ENCODE assay signal across 29 mouse cellular contexts in genomic region chr1:180462983-180463475, GRCm38 (mm10). TPM values are rescaled to one million over a fixed set of nuclear protein-coding genes. Genes with fewer than 3 reads are reported as not detected.
DNase-seq lines count a peak whose midpoint lies in the region; ATAC-seq and TF ChIP-seq lines count a peak whose summit lies in the region.
"Had no signal": no experiment of that assay in that cellular context is flagged by ENCODE, and none has a peak within 500 bp of the region (broad histone marks: within the 10 kb centered on the region; RNA-seq: fewer than 3 reads in every experiment).

No protein-coding gene starts in this region.

- TF ChIP-seq POLR2A in MEL (IDR thresholded peaks at IDR 0.05; ENCODE audit: control insufficient read depth in 1 of 2, insufficient read depth in 1 of 2, low read depth in 1 of 2, low read length in 2 of 2, poor library complexity in 1 of 2): no peak

- H3K27ac ChIP-seq in layer of hippocampus, adult 2 months: peak overlapping the region; percentile 88
- no peak overlapping the region for H3K27ac ChIP-seq in MEL (ENCODE audit: control insufficient read depth, low read depth, low read length)
- H3K27ac ChIP-seq in midbrain, postnatal 0 days (ENCODE audit: low read depth, low read length): no peak overlapping the region
- H3K27ac ChIP-seq: forebrain, embryonic 13.5 days; heart, embryonic 13.5 days; hindbrain, embryonic 13.5 days; limb, embryonic 10.5 days; liver, embryonic 13.5 days; neural tube, embryonic 12.5 days had no signal

- 86% methylated on average over 5 of the region's 5 CpGs for WGBS in midbrain, postnatal 0 days

- no peak overlapping the region for H3K9ac ChIP-seq in MEL (ENCODE audit: control insufficient read depth, low read depth, low read length, poor library complexity, severe bottlenecking)
- H3K9ac ChIP-seq in midbrain, postnatal 0 days (replicated peaks; ENCODE audit: low read length, poor library complexity, severe bottlenecking): no peak overlapping the region
- H3K9ac ChIP-seq: forebrain, embryonic 13.5 days; heart, embryonic 13.5 days; hindbrain, embryonic 13.5 days; limb, embryonic 15.5 days; liver, embryonic 13.5 days; neural tube, embryonic 12.5 days had no signal

- H3K36me3 ChIP-seq in MEL (ENCODE audit: control insufficient read depth in 1 of 2, insufficient read depth in 2 of 2, low read length in 2 of 2): no peaks in the 10 kb centered on the region
- H3K36me3 ChIP-seq in midbrain, postnatal 0 days (ENCODE audit: insufficient read depth, low read length): no peaks in the 10 kb centered on the region
- H3K36me3 ChIP-seq: heart, embryonic 13.5 days; hindbrain, embryonic 13.5 days; limb, embryonic 10.5 days; limb, embryonic 15.5 days; liver, embryonic 13.5 days; neural tube, embryonic 12.5 days had no signal

- peaks cover 0 to 6% of the 10 kb centered on the region in 2 experiments for H3K27me3 ChIP-seq in MEL (ENCODE audit: control insufficient read depth in 1 of 2, insufficient read depth in 2 of 2, low read length in 2 of 2)
- no peaks in the 10 kb centered on the region for H3K27me3 ChIP-seq in midbrain, postnatal 0 days (ENCODE audit: insufficient read depth, low read length)
- H3K27me3 ChIP-seq: forebrain, embryonic 13.5 days; limb, embryonic 15.5 days; neural tube, embryonic 12.5 days had no signal

- peak; percentile 30 to 63; a peak in 3 of 4 replicates for TF ChIP-seq EP300 in MEL (IDR thresholded peaks at IDR 0.05; ENCODE audit: low read depth in 1 of 2, low read length in 2 of 2)

- intact Hi-C loops in left cerebral cortex, postnatal 14 days (cut with DNase I): loop anchor here (5.0 kb wide), 1 partner anchor 104 kb away; the partner anchor contains the start of gene Parp1

- no peak for DNase-seq in layer of hippocampus, adult 2 months (ENCODE audit: low spot score in 2 of 2)
- no peak for DNase-seq in layer of hippocampus, adult 18-20 months (ENCODE audit: low spot score in 2 of 2)
- DNase-seq in 416B (ENCODE audit: low read depth) (peak; percentile 46), MEL (ENCODE audit: low read depth, low spot score) (peak; percentile 37)
- no peak for DNase-seq in midbrain, postnatal 0 days (ENCODE audit: low spot score)
- DNase-seq in left cerebral cortex, postnatal 14 days (ENCODE audit: low spot score in 2 of 2): no peak
- DNase-seq: adrenal gland, adult 2 months; adrenal gland, postnatal 36 days; cerebellum, postnatal 10 days; kidney, adult 8-10 months; kidney, postnatal 10 days; liver, embryonic 13.5 days; right cerebral cortex, postnatal 4 days; thymus, adult 2 months; thymus, postnatal 4 days had no signal

- TF ChIP-seq RAD21 in MEL (IDR thresholded peaks at IDR 0.05; ENCODE audit: low read depth, low read length): no peak

- H3K4me1 ChIP-seq in MEL (ENCODE audit: control insufficient read depth in 1 of 2, insufficient read depth in 2 of 2, low read length in 2 of 2): no peaks in the 10 kb centered on the region; a peak in 1 of 4 replicates
- H3K4me1 ChIP-seq in midbrain, postnatal 0 days (ENCODE audit: insufficient read depth, low read length): peaks cover 5% of the 10 kb centered on the region; the same call in 1 of the 2 replicates
- H3K4me1 ChIP-seq: liver, embryonic 13.5 days had no signal

- no peak overlapping the region for H3K4me3 ChIP-seq in layer of hippocampus, adult 2 months
- H3K4me3 ChIP-seq in MEL (ENCODE audit: control insufficient read depth in 1 of 2, insufficient read depth in 1 of 2, low read depth in 2 of 2, low read length in 2 of 2): no peak overlapping the region
- no peak overlapping the region for H3K4me3 ChIP-seq in midbrain, postnatal 0 days (ENCODE audit: low read depth, low read length)
- H3K4me3 ChIP-seq: erythroblast, embryonic 14.5 days; forebrain, embryonic 13.5 days; heart, embryonic 13.5 days; hindbrain, embryonic 13.5 days; limb, embryonic 10.5 days; limb, embryonic 15.5 days; liver, embryonic 13.5 days; myocyte; neural tube, embryonic 12.5 days had no signal

- no peak for TF ChIP-seq CTCF in layer of hippocampus, adult 2 months (conservative IDR thresholded peaks at IDR 0.05)
- no peak for TF ChIP-seq CTCF in MEL (IDR thresholded peaks at IDR 0.05 in 2 of 3, conservative IDR thresholded peaks at IDR 0.05 in 1 of 3; ENCODE audit: control insufficient read depth in 1 of 3, insufficient read depth in 1 of 3, low read depth in 2 of 3, low read length in 3 of 3, poor library complexity in 1 of 3, severe bottlenecking in 1 of 3)
- no peak for TF ChIP-seq CTCF in midbrain, postnatal 0 days (IDR thresholded peaks at IDR 0.05)

- no peaks in the 10 kb centered on the region for H3K79me2 ChIP-seq in MEL (ENCODE audit: control insufficient read depth, insufficient read depth, low read length, poor library complexity)

- no peaks in the 10 kb centered on the region for H3K9me3 ChIP-seq in MEL (replicated peaks; ENCODE audit: insufficient read depth, low read length)
- H3K9me3 ChIP-seq in midbrain, postnatal 0 days (ENCODE audit: low read length): no peaks in the 10 kb centered on the region
- H3K9me3 ChIP-seq: forebrain, embryonic 13.5 days; limb, embryonic 10.5 days; limb, embryonic 15.5 days; liver, embryonic 13.5 days; neural tube, embryonic 12.5 days had no signal

- peak; percentile 58 for ATAC-seq in granulocyte monocyte progenitor cell, adult 5-6 weeks (replicated peaks; ENCODE audit: poor library complexity, severe bottlenecking)
- no peak for ATAC-seq in midbrain, postnatal 0 days (ENCODE audit: low FRiP score)
- ATAC-seq: activated CD4-positive, CD25-positive, alpha-beta regulatory T cell, adult 4 months; forebrain, embryonic 13.5 days; intestine, embryonic 16.5 days; midbrain, embryonic 16.5 days had no signal

- no peak overlapping the region for H3K4me2 ChIP-seq in midbrain, postnatal 0 days (ENCODE audit: low read depth, low read length, poor library complexity, severe bottlenecking)
- H3K4me2 ChIP-seq: forebrain, embryonic 13.5 days; heart, embryonic 13.5 days; hindbrain, embryonic 13.5 days; limb, embryonic 15.5 days; liver, embryonic 13.5 days; midbrain, embryonic 11.5 days; neural tube, embryonic 12.5 days had no signal

TF ChIP-seq in MEL, 35 proteins besides CTCF, POLR2A, EP300 and RAD21:
- TF ChIP-seq ELF1 (IDR thresholded peaks at IDR 0.05; ENCODE audit: low read depth, low read length) (no peak), MYB (IDR thresholded peaks at IDR 0.05; ENCODE audit: low read depth, low read length) (no peak), GATA1 (IDR thresholded peaks at IDR 0.05; ENCODE audit: low read depth, low read length) (0 out of 2 replicates have a peak, but pooled peaks have one; percentile 24), MXI1 (IDR thresholded peaks at IDR 0.05; ENCODE audit: low read depth, low read length) (no peak), ZNF384 (IDR thresholded peaks at IDR 0.05; ENCODE audit: low read depth, low read length) (no peak), TCF12 (IDR thresholded peaks at IDR 0.05; ENCODE audit: low read depth, low read length) (peak; percentile 39; the same call in 1 of the 2 replicates), ETS1 (IDR thresholded peaks at IDR 0.05; ENCODE audit: low read depth, low read length) (0 out of 2 replicates have a peak, but pooled peaks have one; percentile 36), TAL1 (IDR thresholded peaks at IDR 0.05; ENCODE audit: low read length) (no peak), POLR2AphosphoS2 (IDR thresholded peaks at IDR 0.05; ENCODE audit: low read length) (no peak), ZMIZ1 (IDR thresholded peaks at IDR 0.05; ENCODE audit: low read depth, low read length) (no peak), USF2 (IDR thresholded peaks at IDR 0.05; ENCODE audit: borderline replicate concordance in 1 of 2, insufficient read depth in 1 of 2, low read depth in 1 of 2, low read length in 2 of 2) (no peak)

RNA-seq across cellular contexts. Expression of gene Stum, which starts 20.3 kb away (rescaled TPM):
- 100 to 1,000 TPM; 298 to 309 TPM for total RNA-seq in layer of hippocampus, adult 2 months (2021)
- total RNA-seq in layer of hippocampus, adult 18-20 months (2021): 100 to 1,000 TPM; 335 to 351 TPM
- total RNA-seq in MEL (2012; rRNA removed): not detected in 2 replicates
- not detected for polyA plus RNA-seq in MEL (2012; ENCODE audit: insufficient read depth in 1 of 2, insufficient read length in 2 of 2, low read depth in 1 of 2, low replicate concordance in 2 of 2, missing spikeins in 1 of 2)
- total RNA-seq in granulocyte monocyte progenitor cell, adult 5-6 weeks (2014; fragmentation: Nextera tagmentation): not detected in 2 replicates
- not detected in 2 replicates for total RNA-seq in granulocyte monocyte progenitor cell, adult 5-6 weeks (2017)
- total RNA-seq in midbrain, postnatal 0 days (2014; rRNA removed): 86.7 and 93.5 TPM in 2 replicates
- polyA plus RNA-seq in midbrain, postnatal 0 days (2015; fragmentation: Nextera tagmentation; extraction: Ambion mirVana): 17.8 and 18.1 TPM in 2 replicates
- 100 to 1,000 TPM; 146 to 150 TPM for total RNA-seq in left cerebral cortex, postnatal 14 days (2021)
- total RNA-seq: megakaryocyte, adult 5-6 weeks had no signal
- polyA plus RNA-seq: activated CD4-positive, CD25-positive, alpha-beta regulatory T cell, adult 4 months; erythroblast, embryonic 14.5 days had no signal

Comparison
In these comparisons a context has a peak if more than half of its experiments do, and no peak if none do; other contexts are left out.
1. DNase-seq: peak in 416B (single experiment) and MEL (single experiment); none in layer of hippocampus, adult 2 months (0 of 2), layer of hippocampus, adult 18-20 months (0 of 2), midbrain, postnatal 0 days (single experiment) and left cerebral cortex, postnatal 14 days (0 of 2).
2. RNA of gene Stum, which starts 20.3 kb away (total RNA-seq): 335 to 351 TPM in layer of hippocampus, adult 18-20 months, 298 to 309 TPM in layer of hippocampus, adult 2 months, 146 to 150 TPM in left cerebral cortex, postnatal 14 days and 86.7 to 93.5 TPM in midbrain, postnatal 0 days; not detected in MEL and not detected in granulocyte monocyte progenitor cell, adult 5-6 weeks; every median in the first group is over 10 times any median in the second.